Mouse (Mus musculus): Measurements from ENCODE around the gene C1qtnf2. TPM values are rescaled to one million over a fixed set of nuclear protein-coding genes. Genes with fewer than 3 reads are reported as not detected.
A peak's percentile ranks its signal among the peaks of the same experiment; 100 is the strongest.

The C1qtnf2 gene
- total RNA-seq (2022) = 1 to 10 TPM; 1.1 to 3.0 (median 2.1) TPM

DNA sequence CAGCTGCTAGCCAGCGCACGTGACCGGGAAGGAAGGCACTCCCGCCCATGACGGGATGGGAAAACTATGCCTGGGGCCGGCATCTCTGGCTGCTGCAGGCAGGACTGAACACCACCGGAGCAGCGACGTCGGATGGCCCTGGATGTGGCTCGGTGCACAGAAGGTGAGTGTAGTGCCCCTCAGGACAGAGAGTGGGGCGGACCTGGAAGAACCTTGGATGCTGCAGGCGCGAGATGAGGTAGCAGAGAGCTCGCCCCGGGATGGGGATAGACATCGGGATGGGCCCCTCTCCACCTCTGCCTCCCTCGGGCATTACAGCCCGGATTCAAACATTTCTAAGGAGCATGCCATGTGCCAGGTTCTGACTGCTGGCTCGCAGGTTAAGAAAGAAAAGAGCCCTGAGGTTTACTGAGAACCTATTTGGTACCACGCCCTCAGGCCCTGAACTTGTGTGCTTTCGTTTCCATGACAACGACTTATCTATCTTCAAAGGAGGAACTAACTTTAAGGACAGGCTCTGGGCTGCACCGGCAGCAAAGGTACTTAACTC, at the start of gene C1qtnf2:
Gene C1qtnf2 (plus strand): TSS at position 52 of the 550 bp plus-strand sequence.
- no peak for DNase-seq (ENCODE audit: low spot score in 2 of 2)

- DNase-seq (ENCODE audit: low spot score in 2 of 2) = no peak
Measured at GRCm38 (mm10) chr11:43424386-43424785, 49.7 kb upstream of the C1qtnf2 start.

DNA sequence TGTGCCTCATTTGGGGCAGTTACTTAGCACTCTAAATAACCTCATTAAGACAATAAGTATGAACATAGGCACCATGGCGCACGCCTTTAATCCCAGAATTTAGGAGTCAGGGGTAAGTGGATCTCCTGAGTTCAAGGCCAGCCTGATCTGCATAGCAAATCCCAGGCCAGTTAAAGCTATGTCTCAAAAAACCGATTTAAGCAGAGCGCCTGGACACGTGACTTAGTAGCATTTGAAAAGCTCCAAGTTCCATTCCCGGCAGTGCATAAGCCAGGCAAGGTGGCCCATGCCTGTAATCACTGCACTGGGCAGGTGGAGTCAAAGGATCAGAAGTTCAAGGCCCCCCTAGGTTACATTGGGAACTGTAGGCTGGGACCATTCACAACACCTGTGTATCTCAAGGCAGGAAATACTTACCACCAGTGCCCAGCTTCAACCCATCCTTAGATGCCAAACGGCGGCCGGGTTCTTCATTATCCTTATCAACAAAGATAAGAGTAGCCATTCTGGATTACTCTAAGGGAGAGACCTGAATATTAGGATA, 48.8 kb upstream of the C1qtnf2 start:
- no peak for DNase-seq (ENCODE audit: low spot score in 2 of 2)

GRCm38 (mm10) chr11:43425824-43426413, 48.2 kb upstream of the C1qtnf2 start, which contains the start of gene Pttg1:
Pttg1 (minus strand) TSS chr11:43426251.
- peak; percentile 51 to 61 for DNase-seq (ENCODE audit: low spot score in 2 of 2)

GRCm38 (mm10) chr11:43426414-43426884, 47.6 kb upstream of the C1qtnf2 start:
- no peak for DNase-seq (ENCODE audit: low spot score in 2 of 2)

- peak; percentile 40 to 58 for DNase-seq (ENCODE audit: low spot score in 2 of 2)
Measured at GRCm38 (mm10) chr11:43433254-43434023, 40.6 kb upstream of the C1qtnf2 start, which contains the start of gene Slu7. Slu7 (plus strand) TSS chr11:43433744.

GRCm38 (mm10) chr11:43434024-43434407, 40.1 kb upstream of the C1qtnf2 start:
- DNase-seq (ENCODE audit: low spot score in 2 of 2) = no peak

- DNase-seq (ENCODE audit: low spot score in 2 of 2) = no peak
Measured at GRCm38 (mm10) chr11:43441121-43441520, 33.0 kb upstream of the C1qtnf2 start.

DNA sequence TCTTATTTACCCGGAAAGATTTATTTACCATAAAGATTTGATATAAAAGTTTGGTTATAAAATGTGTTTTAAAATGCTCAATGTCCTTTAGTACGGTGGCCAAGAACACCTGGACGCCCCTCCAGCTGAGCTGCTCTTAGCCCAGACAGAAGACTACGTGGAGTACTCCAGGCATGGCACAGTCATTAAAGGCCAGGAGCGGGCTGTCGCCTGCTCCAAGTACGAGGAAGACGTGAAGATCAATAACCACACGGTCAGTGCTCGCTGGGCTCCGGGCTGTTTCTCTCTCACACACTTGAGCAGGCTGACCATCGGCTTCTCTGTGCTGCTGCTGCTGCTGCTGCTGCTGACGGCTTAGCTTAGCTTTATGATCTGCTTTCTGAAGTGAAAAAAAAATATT, 30.9 kb upstream of the C1qtnf2 start:
- no peak for DNase-seq (ENCODE audit: low spot score in 2 of 2)

- DNase-seq (ENCODE audit: low spot score in 2 of 2) = no peak
Measured at GRCm38 (mm10) chr11:43449916-43450315, 24.2 kb upstream of the C1qtnf2 start.

- DNase-seq (ENCODE audit: low spot score in 2 of 2) = no peak
Measured at GRCm38 (mm10) chr11:43451322-43451721, 22.8 kb upstream of the C1qtnf2 start.

DNA sequence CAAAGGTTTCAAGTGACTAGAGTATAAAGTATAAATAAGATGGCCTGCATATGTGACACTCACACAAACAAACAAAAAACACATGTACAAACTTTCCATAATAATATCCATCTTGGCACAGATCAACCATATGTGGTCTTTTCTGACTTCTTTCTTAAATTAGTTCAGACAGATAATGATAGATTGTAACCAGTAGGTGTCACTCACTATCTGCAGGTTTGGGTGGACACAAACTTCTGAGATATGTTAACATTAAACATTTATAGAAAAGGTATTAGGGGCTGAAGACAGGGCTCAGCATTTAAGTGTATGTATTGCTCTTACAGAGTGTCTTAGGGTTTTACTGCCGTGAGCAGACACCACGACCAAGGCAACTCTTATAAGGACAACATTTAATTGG, 21.8 kb upstream of the C1qtnf2 start:
- DNase-seq (ENCODE audit: low spot score in 2 of 2) = no peak

- no peak for DNase-seq (ENCODE audit: low spot score in 2 of 2)
Measured at GRCm38 (mm10) chr11:43463204-43463603, 10.9 kb upstream of the C1qtnf2 start.

- no peak for DNase-seq (ENCODE audit: low spot score in 2 of 2)
Measured at GRCm38 (mm10) chr11:43470118-43470517, 4.0 kb upstream of the C1qtnf2 start.

- no peak for DNase-seq (ENCODE audit: low spot score in 2 of 2)
Measured at GRCm38 (mm10) chr11:43470881-43471820, 2.9 kb upstream of the C1qtnf2 start.

DNA sequence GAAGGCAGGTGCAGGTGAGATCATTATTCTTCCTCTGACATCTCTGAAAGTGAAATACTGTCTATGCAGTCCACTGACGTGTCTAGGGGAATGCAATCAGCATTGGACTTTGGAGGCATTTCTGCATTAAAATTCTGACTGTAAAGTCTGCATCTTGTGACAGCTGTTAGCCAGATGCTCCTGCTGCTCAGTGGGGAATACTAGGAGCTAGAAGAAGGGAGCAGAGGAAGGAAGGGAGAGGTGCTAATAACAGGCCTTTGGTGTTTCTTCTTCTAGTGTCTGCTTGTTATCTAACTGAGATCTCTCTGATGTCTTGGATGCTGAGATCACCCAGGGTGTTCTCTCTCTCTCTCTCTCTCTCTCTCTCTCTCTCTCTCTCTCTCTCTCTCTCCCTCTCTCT, 961 bp upstream of the C1qtnf2 start:
- no peak for DNase-seq (ENCODE audit: low spot score in 2 of 2)

GRCm38 (mm10) chr11:43473635-43474224, 346 bp upstream of the C1qtnf2 start:
- DNase-seq (ENCODE audit: low spot score in 2 of 2) = no peak

DNA sequence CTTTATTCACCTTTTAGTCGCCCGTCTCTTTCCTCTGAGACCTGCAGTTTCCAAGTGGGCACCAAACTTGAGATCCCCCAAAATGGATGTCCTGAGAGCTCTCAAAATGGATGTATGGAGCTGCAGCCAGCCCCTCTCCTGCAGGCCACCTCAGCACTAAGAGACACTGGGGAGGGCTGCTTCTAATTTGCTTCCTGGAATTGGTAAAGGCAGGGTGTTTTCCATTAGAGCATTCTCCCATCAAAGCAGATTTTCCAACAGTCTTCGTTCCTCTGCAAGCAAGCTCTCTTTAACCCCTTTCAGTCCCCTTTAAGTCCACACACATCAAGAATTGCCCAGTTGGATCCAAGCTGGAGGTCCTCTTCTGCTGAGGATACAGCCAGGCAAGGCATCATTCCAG, 5.3 kb downstream of the C1qtnf2 start:
- DNase-seq (ENCODE audit: low spot score in 2 of 2) = no peak

GRCm38 (mm10) chr11:43480561-43480960, 6.5 kb downstream of the C1qtnf2 start:
- DNase-seq (ENCODE audit: low spot score in 2 of 2) = no peak

GRCm38 (mm10) chr11:43481672-43482522, 7.8 kb downstream of the C1qtnf2 start:
- no peak for DNase-seq (ENCODE audit: low spot score in 2 of 2)
